Mouse (Mus musculus) MEL (cell line): Measurements from ENCODE around the gene Poldip2.

Experiments
- CHD2 ChIP-seq: IDR thresholded peaks from 2 replicates; pipeline ENCODE4 v1.6.1; 2011; ENCODE audit warnings: low read length, improper control_type of control experiment
- CTCF ChIP-seq, 3 experiments: IDR thresholded peaks in 2 of 3; conservative IDR thresholded peaks in 1 of 3; 2 replicates each; pipeline ENCODE4 v1.5.1; 2011 to 2012; ENCODE audit warnings: low read length in 3 of 3, low read depth in 2 of 3, mild to moderate bottlenecking in 2 of 3, improper control_type of control experiment in 1 of 3, inconsistent platforms in 1 of 3, mixed read lengths in 1 of 3, moderate library complexity in 1 of 3; ENCODE audit not compliant: control insufficient read depth in 1 of 3, insufficient read depth in 1 of 3, poor library complexity in 1 of 3, severe bottlenecking in 1 of 3
- MYB ChIP-seq: IDR thresholded peaks from 2 replicates; pipeline ENCODE4 v1.6.1; 2011; ENCODE audit warnings: mild to moderate bottlenecking, low read depth, low read length, improper control_type of control experiment
- POLR2A ChIP-seq, 2 experiments: IDR thresholded peaks; 2 replicates each; pipeline ENCODE4 v1.6.1; 2011 to 2012; ENCODE audit warnings: low read length in 2 of 2, mild to moderate bottlenecking in 2 of 2, control low read depth in 1 of 2, improper control_type of control experiment in 1 of 2, low read depth in 1 of 2, moderate library complexity in 1 of 2; ENCODE audit not compliant: control insufficient read depth in 1 of 2, insufficient read depth in 1 of 2, poor library complexity in 1 of 2
- POLR2AphosphoS2 ChIP-seq: IDR thresholded peaks from 2 replicates; pipeline ENCODE4 v1.6.1; 2011; ENCODE audit warnings: low read length, improper control_type of control experiment
- SMC3 ChIP-seq: IDR thresholded peaks from 2 replicates; pipeline ENCODE4 v1.6.1; 2011; ENCODE audit warnings: low read depth, low read length, improper control_type of control experiment
- TAL1 ChIP-seq: IDR thresholded peaks from 2 replicates; pipeline ENCODE4 v1.6.1; 2012; ENCODE audit warnings: mild to moderate bottlenecking, inconsistent platforms, low read length, moderate library complexity, mixed read lengths
- TBP ChIP-seq: IDR thresholded peaks from 2 replicates; pipeline ENCODE4 v1.8.0; 2011; ENCODE audit warnings: low read depth, low read length, improper control_type of control experiment

GRCm38 (mm10) chr11:78551059-78551398, 39.0 kb downstream of the Poldip2 start:
- TF ChIP-seq TBP (no peak), CTCF (IDR thresholded peaks at IDR 0.05 in 2 of 3, conservative IDR thresholded peaks at IDR 0.05 in 1 of 3; ENCODE audit: control insufficient read depth in 1 of 3, insufficient read depth in 1 of 3, low read depth in 2 of 3, low read length in 3 of 3, poor library complexity in 1 of 3, severe bottlenecking in 1 of 3) (no peak), POLR2A (IDR thresholded peaks at IDR 0.05; ENCODE audit: control insufficient read depth in 1 of 2, insufficient read depth in 1 of 2, low read depth in 1 of 2, low read length in 2 of 2, poor library complexity in 1 of 2) (no peak), CHD2 (no peak), POLR2AphosphoS2 (no peak), TAL1 (no peak), MYB (no peak), SMC3 (no peak)
